Mouse (Mus musculus) layer of hippocampus, adult 9-11 months (tissue): ENCODE measurements around the gene Tirap.

Source experiments
- DNase-seq: peaks from one replicate; pipeline ENCODE4 v3.0.0; 2022

Gene Tirap

GRCm38 (mm10) chr9:35199772-35200471, at the start of gene Tirap, which contains the start of gene Srpr:
Tirap (minus strand) TSS chr9:35200291.
Srpr (plus strand) TSS chr9:35200175.
- DNase-seq = peak; percentile 70

GRCm38 (mm10) chr9:35249476-35249875, 49.4 kb upstream of the Tirap start:
- no peak for DNase-seq

GRCm38 (mm10) chr9:35247405-35247804, 47.3 kb upstream of the Tirap start:
- DNase-seq = no peak

DNA sequence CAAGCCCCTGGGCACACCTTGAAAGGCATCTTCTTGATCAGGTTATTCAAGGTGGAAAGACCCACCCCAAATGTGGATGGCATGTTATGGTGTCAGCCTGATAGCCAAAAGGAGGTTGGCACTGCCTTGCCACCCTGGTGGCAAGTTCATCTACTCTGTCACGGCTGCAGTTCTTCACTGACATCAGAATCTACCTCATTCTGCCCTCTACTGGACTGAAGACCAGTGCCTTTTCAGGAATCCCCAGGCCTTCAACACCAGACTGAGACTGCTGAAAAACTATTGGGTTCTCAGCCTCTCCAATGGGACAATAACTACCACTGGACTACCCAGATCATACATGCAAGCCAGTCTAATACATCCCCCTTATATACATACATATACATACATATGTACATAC, 39.6 kb upstream of the Tirap start:
- DNase-seq = no peak

GRCm38 (mm10) chr9:35238915-35239571, 39.0 kb upstream of the Tirap start:
- no peak for DNase-seq

DNA sequence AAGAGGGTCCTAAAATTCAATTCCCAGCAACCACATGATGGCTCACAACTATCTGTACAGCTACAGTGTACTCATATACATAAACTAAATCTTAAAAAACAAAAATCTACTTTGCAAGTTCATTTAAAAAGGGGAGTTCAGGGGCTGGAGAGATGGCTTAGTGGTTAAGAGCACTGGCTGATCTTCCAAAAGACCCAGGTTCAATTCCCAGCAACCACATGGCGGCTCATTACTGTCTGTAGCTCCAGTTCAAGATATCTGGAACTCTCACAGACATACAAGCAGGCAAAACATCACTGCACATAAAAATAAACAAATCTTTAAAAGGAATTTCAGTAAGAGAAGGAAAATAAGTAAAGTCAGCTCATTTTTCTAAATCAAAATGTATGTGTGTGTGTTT, 38.3 kb upstream of the Tirap start:
- no peak for DNase-seq

DNA sequence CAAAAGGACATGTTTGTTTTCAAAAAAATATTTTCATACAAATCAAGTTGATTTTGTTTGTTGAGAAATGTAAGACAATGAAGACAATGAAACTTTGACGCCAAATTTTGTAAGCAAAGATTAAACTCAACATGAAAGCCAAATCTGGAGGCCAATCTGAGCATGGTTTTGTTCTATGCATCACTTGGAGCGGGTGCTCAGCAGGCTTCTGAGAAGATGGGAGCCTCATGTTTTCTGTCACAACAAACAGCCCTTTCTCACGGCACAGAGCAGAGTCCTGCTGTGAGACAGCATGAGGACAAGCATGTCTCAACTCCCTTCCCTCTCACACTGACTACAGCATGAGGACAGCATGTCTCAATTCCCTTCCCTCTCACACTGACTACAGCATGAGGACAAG, 35.9 kb upstream of the Tirap start:
- DNase-seq = no peak

DNA sequence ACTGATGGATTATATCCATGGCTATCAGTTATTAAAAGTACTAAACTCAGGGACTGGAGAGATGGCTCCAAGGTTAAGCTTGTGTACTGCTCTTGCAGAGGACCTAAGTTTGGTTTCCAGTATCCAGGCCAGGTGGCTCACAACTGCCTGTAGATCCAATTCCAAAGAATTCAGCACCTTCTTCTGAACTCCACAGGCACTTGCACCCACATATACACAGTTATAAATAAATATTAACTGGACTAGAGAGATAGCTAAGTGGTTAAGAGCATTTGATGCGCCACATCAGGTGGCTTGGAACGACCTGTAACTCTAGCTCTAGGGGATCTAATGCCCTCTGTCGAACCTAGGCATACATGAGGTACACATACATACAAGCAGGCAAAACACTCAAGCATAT, 28.6 kb upstream of the Tirap start:
- DNase-seq = no peak

DNA sequence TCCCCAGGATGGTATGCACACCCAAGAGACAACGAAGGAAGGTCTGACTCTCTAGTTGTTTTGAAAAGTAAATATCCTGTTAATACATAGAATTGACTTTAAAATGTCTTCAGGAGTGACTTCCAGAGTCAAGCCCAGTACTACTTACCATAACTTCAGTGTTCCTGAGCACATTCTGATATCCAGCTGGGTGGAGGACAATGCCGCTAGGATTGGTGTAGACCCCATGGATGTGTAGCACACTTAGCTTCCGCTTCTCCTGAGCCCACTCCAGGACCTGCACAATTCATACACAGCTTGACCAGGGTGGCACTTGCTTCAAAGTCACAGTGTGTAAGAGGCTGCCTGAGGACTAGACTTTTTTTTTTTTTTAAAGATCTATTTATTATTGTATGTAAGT, 23.4 kb upstream of the Tirap start:
- no peak for DNase-seq

DNA sequence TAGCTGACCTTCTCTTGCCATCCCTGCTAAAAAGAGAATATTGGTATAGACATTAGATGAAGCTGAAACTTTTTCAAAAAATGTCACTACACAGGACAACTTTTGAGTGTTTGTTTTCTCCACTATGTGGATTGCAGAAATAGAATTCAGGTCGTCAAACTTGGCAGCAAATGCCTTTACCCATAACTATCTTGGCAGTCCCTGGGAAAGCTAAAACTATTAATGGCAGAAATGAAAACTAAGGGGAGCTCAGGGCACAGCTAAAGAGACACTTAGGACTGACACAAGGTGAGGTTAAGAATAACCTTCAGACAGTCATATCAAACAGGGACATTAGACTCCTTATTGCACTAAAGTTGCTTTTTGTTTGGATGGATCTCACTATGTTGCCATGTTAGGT, 17.9 kb upstream of the Tirap start:
- no peak for DNase-seq

GRCm38 (mm10) chr9:35211573-35212511, 11.8 kb upstream of the Tirap start:
- no peak for DNase-seq

GRCm38 (mm10) chr9:35210542-35211474, 10.7 kb upstream of the Tirap start, which contains the start of gene Foxred1:
Foxred1 (minus strand) TSS chr9:35211055.
- peak; percentile 99 for DNase-seq

GRCm38 (mm10) chr9:35204421-35204820, 4.3 kb upstream of the Tirap start:
- DNase-seq = no peak

- DNase-seq = no peak
These were observed 3.4 kb upstream of the Tirap start for GRCm38 (mm10) chr9:35203536-35203935.

GRCm38 (mm10) chr9:35200529-35201060, 504 bp upstream of the Tirap start:
- DNase-seq = no peak

GRCm38 (mm10) chr9:35198945-35199771, 933 bp downstream of the Tirap start:
- DNase-seq = no peak

DNA sequence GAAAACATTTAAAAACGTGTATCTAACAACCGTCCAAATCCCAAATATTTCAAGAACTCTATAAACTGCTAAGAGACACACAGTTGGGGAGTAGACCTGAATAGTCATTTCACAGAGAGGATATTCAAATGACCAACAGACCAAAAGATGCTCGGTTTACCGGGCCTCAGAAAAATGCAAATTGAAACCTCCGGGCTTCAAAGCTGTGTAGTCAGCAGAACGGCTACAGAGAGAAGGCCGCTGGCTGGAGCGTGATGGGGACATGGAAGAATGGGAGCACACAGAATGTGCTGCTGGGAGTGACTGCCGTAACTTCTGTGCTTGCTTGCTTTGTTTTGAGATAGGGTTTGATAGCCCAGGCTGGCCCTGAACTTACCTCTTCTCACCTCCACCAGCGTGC, 1.7 kb downstream of the Tirap start:
- no peak for DNase-seq

GRCm38 (mm10) chr9:35197625-35198024, 2.5 kb downstream of the Tirap start:
- DNase-seq = no peak

- no peak for DNase-seq
These were observed 6.0 kb downstream of the Tirap start for GRCm38 (mm10) chr9:35194048-35194447.

DNA sequence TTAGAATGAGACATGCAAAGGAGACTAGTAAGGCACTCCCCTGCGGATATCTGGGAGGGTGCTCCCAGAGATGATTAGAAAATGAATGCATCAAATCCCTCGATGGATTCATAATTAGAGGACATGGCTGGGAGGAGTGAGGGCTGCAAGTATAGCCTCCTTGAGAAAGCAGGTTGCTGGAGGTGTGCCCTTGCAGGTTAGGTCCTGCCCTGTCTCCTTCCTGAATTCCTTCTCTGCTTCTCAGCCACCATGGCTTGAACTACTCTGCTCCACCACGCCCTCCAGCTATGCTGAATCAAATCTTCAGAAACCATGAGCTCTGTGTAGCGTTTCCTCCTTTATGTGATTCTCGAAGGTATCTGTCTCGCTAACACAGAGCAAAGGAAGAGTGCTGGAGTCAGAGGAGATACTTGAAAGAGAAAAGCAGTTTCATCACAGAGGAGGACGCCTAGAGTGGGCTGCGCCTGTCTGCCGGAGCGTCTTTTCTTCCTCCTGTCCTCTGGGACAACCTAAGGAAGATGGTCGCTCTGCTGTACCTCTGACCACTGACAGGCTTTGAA, 7.0 kb downstream of the Tirap start:
- DNase-seq = no peak

GRCm38 (mm10) chr9:35188700-35189099, 11.4 kb downstream of the Tirap start:
- DNase-seq = peak; percentile 60
